In genomic region chr7:119670395-119670794, GRCm38 (mm10) we compare ENCODE assay signal across 23 mouse cellular contexts. TPM values are rescaled to one million over a fixed set of nuclear protein-coding genes. Genes with fewer than 3 reads are reported as not detected.
"Had no signal": no experiment of that assay in that cellular context is flagged by ENCODE, and none has a peak within 500 bp of the region (broad histone marks: within the 10 kb centered on the region; RNA-seq: fewer than 3 reads in every experiment).

No protein-coding gene starts in this region.

- H3K4me2 ChIP-seq: hindbrain, embryonic 15.5 days; midbrain, embryonic 11.5 days had no signal

- H3K9ac ChIP-seq: hindbrain, embryonic 15.5 days; liver, embryonic 14.5 days had no signal

- H3K27me3 ChIP-seq: hindbrain, embryonic 15.5 days had no signal

- H3K4me1 ChIP-seq: hindbrain, embryonic 15.5 days had no signal

- H3K4me3 ChIP-seq: hindbrain, embryonic 15.5 days; layer of hippocampus, adult 2 months had no signal

- DNase-seq: lung, adult 2 months; lung, postnatal 4 days; thymus, adult 2 months had no signal

- H3K9me3 ChIP-seq: hindbrain, embryonic 15.5 days had no signal

- H3K27ac ChIP-seq: hindbrain, embryonic 15.5 days; layer of hippocampus, adult 2 months; liver, embryonic 14.5 days; stomach, postnatal 0 days had no signal

- H3K36me3 ChIP-seq: hindbrain, embryonic 15.5 days had no signal

RNA-seq across cellular contexts. Expression of gene Acsm4, which starts 19.4 kb away (rescaled TPM):
- total RNA-seq: layer of hippocampus, adult 2 months; layer of hippocampus, postnatal 25 days; left cerebral cortex, adult 18-20 months; left cerebral cortex, postnatal 25 days; megakaryocyte progenitor cell, adult 5-6 weeks; megakaryocyte-erythroid progenitor cell, adult 5-6 weeks; midbrain, postnatal 0 days had no signal
- polyA plus RNA-seq: hindbrain, embryonic 15.5 days; intestine, embryonic 14.5 days; large intestine, adult 2 months; limb, embryonic 11.5 days; limb, embryonic 14.5 days; liver, embryonic 14.5 days; lung, adult 2 months; lung, embryonic 16.5 days; midbrain, embryonic 11.5 days; midbrain, embryonic 14.5 days; neural tube, embryonic 11.5 days; neural tube, embryonic 14.5 days; stomach, embryonic 14.5 days; stomach, postnatal 0 days had no signal
